Mouse (Mus musculus): ENCODE data around the gene Magi2.

Magi2 gene

DNA sequence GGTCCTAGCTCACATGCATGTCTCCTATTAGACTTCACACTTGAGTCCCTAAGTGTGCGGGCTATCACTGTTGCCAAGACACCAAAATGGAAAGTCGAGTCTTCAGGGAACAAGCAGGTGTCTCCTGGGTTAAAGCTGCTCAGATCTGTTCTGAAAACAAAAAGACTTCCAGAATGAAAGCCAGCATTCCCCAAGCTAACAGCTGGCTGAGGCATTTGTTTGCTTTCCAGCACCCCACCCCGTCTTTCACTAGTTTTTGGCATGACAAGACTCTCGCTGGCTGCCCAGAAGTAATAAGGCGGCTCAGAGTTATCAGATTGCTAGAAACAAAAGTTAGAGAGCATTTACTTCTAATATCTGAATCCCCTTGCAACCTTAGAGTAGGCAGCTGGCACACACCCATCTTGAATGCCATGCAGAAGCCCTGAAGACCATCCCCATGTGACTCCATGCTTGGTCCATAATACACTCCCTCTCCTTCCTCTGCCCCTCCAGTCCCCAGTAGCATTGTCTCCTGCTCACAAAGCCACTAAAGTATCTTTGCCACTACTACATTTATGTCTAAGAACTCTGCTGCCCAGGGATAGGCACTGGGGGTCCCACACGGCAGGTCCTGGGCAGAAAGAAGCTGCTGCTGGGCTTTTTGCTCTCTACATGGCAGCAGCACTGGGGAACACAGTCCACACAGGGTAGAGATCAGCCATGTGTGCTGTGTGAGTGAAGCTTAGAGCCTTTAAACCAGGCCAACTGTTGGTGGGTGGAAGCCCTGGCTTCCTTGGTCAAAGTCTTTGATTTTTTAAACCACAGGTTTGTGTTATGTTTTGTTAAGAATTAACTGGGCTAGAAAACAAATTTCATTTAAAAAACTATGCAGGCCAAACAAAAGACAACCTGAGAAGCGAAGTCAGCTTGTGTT is 1394.0 kb downstream of the Magi2 start:
- DNase-seq, result no peak

DNA sequence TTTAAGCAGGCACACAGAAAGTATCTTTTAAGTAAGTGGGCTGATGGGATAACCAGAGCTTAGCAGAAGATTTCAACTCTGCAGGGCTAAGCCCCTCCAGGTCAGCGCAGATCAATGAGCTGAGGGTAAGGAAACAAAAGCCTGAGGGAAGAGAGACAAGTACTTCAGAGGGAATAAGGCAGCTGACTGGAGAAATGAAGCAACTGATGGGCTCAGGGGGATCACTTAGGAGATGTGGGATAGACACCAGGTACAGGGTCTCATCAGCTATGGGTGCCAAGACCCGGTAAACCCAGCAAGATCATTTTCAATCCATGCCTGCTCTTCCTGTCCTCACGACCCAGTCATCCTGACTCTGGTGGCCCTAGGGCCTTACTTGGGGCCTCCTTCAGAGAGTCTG is 1395.6 kb downstream of the Magi2 start:
- DNase-seq, result no peak

DNA sequence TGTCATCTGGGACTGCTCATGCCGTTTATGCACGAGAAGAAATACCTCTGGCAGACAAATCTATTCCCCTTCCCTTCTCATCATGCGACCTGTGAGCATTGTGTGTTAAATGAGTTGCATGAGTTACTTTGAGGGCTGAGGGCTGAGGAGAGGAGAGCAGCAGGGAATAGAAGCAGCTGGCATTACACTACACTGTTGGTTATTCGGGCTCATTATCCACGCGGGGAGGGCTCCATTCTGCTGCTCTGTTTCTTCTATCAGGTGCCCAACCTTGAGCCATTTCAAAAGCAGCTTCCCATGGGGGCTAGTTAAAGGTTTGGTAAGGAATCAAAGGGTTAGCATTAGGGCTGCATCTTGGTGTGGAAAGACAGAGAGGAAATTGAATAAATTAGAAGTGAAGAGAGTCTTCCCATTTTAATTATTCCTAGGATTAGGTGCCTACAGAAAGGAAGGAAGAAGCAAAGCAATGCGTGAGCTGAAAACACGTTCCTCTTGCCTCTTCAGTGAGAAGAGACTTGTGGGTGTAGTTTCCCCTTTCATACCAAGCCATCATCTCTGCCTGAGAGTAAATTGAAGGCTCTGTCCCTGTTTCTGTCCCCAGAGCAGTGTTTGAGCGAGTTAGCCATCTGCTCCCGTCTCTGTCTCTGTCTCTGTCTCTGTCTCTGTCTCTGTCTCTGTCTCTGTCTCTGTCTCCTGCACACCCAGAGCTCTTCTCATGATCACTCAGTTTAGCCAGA is 1396.2 kb downstream of the Magi2 start:
- DNase-seq, result no peak

DNA sequence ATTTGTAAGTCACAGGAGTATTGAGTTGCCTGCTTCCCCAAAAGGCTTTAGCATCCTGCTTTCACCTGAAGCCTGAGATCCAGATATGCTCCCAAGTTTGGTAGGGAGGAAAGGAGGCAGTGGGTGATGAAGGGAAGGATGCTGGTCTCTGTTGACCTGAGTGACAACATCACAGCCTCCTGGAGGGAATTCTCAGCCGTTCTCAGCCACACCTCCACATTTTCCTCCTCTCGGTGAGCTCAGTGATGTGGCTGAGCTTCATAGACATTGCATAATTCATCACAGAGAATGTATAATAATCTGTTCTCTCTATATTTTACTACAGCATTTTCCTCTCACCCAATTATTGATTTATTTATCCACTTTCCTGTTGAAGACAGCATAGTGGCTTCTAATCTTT is 1398.3 kb downstream of the Magi2 start:
- DNase-seq, result no peak

DNA sequence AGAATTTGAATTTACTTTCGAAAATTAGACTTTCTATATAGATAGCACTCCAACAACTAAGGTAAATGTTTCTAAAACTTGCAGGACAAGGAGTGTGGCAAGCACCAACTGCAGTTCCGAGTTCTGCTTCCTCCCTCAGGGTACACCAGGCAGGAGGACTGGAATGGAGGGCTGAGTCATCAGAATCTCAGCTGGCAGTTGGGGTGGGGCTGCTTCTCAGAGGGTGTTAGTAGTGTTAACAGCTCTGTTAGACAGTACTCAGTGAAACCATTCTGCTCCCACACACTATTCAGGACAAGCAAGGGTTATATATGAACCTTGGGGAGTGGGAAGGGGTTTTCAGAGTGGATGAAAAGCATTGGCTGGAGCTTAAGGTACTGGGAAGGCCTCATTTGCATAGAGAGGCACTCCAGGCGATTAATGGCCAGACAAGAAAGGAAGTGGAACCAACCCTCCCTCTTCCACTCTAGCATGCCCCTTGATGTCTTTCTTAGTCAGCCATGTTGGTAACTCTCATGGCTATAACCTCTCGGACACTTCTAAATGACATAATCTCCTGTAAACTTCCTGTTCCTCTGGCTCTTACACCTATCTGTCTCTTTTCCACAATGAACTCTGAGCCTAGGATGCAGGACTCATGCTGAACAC is 1402.2 kb downstream of the Magi2 start:
- DNase-seq, result no peak

DNA sequence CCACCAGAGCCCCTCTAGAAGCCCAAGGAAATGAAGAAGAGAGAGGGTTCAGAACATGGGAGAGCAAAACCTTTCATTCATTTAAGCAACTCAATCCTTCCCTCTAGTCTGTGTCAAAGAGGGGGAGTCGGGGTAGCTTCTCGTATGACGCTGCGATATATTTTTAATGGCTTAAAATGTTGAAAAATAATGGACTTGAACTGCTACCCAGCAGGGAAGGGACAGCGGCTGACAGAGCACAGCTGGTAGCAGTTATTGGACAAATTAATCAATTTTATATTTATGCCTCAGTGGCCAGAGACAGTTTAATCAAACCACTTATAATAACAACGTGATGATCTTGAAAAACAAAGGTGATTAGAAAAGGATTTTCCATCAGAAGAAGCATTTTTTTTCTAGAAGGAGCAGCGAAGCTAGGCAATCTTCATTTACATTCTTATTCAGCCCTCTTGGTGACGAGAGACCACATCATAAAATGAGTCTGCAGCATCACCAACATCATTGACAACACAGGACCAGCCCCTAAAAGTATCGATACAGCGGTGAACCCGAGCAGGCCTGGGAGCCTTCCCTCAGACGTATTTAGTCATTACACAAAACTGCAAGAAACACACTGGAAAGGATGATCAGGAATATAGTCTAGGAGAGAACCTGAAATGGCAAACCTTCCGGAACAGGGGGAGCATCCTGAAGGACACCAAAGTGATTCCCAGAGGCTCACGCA is 1407.4 kb downstream of the Magi2 start:
- no peak for DNase-seq

DNA sequence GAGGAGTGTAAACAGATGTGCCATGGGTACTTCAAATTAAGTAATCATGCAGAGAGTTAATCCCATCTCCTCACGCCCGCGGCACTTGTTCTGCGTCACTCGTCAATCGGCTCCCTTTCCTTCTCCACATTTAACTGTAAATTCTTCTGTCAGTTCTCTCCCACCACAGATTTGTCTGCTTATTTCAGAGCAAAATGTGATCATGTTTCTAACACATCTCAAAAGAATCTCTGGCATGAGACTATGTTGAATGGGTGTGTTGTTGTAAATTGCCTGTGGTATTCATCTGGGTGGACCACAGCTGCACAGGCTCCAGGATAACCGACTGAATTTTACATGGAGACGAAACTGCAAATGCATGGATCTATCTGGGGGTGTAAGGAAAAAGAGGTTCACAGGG is 1408.0 kb downstream of the Magi2 start:
- DNase-seq, result no peak

DNA sequence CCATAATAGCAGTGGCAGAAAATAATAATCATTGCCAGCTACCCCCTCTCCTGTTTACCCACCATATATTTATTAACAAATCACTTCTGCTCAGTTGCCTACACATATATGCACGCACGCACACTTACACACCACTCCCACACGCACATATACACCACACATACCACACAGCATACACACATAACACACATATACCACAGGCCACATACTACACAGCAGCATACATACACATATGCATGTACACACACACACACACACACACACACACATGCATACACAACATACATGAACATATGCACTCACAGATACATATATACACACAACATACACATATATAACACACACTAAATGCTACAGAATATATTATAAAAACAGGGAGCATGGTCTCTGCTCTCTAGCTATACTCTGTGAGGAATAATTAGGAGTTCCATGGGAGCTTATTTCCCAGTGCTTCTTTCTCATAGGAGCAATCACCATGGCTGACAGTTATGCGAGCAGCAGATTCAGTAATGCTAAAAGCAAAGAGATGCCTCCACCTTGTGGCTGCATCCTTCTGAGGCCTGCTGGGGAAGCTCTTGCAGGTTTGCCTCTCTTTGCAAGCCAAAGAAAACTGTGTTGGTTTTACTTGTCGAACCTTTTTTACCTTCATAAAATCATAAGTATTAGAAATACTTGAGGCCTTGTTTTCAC is 1410.6 kb downstream of the Magi2 start:
- DNase-seq, result peak in 1 of 2 experiments; percentile 36

DNA sequence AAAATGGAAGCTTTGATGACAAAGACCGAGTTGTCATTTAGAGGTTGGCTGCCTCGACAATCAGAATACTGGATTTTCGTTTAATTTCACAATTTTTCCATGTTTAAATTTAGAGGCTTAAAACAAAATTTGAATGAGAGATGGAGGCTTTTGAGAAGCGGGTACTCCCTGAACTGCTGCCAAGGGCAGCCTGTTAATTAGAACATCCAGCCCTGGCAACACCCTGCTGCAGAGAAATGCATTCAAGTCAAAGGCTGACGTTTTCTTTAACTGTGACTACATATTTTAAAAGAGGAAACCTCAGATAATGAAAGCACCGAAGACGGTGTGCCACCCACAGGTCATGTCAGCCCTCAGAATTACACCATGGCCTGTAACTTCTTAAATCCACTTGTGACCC is 1415.4 kb downstream of the Magi2 start:
- DNase-seq, result no peak

DNA sequence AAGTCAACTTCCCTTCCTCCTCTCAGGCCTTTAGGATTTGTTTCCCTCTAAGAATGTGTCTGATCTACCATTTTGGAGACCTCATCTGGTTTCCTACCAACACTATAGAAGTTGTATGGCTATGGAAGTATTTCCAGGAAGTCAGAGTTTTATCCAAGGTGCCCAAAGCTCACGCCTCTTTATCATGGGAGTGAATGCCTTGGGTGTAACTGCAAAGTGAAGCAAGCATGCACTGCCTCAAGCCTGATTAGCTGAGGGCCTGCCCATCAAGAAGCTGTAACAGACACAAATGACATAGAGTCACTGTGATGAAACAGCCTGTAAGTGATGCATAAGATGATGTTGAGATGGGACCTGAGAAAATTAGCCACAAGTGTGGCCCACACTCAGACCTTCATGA is 1416.9 kb downstream of the Magi2 start:
- no peak for DNase-seq

DNA sequence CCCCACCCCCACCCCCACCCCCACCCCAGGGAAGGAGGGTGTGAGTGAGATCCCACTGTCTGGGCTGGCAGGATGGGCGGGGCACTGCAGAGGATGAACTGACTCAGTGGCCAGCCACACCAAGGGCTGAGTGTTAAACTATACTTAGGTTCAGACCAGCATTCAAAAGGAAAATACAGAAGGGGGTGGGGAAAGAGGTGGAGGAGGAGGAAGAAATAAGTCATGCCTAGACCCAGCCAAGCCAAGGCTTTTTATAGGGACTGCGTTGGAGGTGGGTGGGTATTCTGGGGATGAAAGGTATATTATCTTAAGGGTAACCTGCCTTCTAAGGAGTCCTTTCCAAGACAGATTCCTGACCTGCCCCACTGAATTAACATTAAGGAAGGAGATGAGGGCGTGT is 1420.1 kb downstream of the Magi2 start:
- DNase-seq, result no peak

DNA sequence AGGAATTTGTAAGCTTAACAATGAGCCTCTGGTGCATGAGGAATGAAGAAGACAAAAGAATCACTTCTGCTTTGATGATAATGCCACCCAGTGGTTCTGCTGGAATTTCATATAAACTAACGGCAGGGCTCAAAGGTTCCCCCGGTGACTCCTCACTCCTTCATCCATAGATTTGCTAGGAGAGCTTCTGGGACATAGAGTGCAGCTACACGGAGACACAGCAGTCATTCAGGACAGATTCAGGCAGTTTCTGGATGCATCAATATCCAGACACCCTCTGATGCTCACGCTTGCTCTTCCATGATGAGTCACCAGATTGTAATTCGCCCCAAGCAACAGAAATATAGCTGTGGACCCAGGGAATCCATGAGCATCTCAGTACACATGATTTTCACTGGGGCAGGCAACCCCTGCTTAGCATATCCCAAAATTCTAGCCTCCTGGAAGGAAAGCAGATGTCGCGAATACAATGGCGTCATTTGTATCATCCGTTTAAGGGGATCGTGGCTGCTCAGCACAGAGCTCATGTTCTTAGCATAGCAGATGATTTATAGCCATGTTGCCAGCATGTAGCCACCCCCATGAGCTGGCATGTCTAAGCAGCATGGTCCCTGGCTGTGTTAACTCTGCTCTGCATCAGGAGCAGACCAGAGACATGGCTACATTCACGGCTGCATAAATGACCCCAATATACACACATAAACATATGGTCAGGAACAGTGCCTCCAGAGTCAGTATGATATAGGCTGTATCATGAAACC is 1426.8 kb downstream of the Magi2 start:
- peak; percentile 21 to 27 for DNase-seq

DNA sequence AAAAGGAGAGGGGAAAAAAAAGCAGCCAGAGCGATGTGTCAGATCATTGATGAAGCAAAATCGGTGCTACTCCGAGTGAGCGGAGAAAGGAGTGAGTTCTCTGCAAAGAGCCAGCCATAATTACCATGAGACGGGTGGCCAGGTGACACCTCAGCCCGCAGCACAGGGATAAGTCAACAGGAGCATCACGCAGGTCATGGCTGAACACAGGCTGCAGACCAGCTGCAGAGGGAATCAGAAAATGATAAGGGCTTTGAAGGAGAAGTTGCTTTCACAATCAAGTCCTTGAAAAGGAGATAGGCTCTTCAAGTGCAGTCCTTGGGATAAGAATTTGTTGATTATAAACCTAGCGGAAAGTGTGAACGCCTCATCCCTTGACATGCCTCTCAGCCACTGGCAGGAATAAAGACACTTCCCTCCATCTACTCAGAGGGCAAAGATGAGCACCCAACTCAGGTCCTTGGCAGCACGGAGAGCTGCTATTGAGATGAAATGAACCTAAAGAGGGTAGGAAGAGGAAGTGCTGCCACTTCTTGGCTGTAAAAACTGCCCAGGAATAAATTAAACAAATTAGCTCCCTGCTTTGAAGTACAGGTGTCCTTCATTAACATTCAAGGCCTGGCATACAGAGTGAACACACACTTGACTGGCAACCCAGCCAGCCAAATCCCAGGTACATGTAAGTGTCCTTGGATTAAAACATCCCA is 1428.1 kb downstream of the Magi2 start:
- no peak for DNase-seq

DNA sequence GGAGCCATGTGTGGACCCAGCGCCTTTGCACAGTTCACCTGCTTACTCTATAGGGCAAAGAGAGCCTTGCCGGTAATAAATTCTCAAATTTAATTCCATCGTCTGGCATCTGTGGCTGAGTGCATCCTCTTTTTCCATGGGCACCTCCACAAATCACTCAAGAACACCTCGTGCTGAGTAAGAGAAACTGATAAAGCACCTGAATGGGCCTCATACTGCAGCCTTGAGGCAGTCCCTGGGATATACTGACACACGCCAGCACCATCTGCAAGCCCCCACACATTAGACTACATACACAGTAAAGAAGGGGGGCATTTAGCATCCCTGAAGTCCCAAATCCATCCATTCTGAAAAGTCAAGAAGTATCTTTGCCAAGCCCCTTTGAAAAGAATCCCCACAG is 1430.2 kb downstream of the Magi2 start:
- DNase-seq, result no peak

DNA sequence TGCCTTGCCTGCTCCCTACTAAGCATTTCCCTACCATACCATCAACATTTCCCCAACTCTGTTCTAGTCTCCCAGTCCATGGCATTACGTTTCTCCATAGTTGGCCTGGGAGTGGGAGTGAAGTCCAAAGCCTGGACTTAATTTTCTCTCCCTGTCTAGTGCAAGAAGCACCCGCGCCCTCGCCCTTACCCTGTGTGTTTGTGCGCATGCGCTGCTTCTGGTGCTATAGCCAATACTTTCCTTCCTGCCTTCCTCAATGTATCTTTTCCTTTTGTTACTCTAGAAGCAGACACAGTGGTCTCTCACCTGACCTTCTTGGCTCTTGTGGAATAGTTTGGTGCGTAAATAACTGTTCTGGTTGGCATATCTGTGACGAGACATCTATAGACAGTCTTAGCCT is 1440.8 kb downstream of the Magi2 start:
- DNase-seq, result no peak

DNA sequence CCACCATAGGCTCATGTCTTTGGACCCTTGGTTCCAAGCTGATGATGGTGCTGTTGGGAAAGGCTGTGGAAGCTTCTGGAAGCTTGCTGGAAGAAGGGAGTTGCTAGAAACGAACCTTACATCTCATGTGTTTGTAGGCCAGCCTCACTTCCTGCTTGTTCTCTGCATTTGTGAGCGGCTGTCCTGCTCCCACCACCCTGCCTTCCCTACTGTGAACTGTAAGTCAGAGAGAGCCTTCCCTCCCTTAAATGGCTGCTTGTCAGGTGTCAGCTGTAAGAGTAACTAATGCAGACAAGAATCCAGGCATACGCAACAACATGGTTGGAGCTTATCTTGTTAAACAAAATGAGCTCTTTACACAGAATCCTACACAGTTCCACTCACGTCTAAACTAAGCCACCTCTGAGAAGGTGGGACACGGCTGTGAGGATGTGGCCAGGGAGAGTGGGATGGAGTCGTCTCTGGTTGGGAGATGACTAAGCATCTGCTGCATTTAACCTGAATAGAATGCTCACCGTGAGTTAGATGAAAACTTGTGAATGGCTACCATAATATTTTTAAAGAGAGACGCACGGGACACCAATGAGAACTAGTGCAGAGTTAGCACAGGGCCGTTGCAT is 1442.0 kb downstream of the Magi2 start:
- DNase-seq, result no peak

DNA sequence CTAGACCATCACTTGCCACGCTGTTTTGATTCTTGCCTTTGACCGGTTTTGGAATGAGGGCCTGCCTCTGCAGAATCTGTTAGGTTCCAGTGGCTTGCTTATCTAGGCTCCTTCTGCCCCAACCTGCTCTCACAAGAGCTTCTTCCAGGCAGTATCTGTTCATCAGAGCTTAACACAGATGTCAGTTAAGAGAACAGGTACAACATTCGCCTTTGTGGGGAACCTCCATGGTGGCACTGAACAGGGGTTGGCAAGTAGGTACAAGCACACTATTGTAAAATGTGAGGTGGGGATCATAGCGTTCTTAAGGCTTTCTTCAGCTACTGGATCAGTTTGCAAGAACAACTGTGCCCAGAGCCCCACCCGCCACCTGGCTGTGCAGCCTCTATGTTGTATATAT is 1442.6 kb downstream of the Magi2 start:
- DNase-seq, result no peak

DNA sequence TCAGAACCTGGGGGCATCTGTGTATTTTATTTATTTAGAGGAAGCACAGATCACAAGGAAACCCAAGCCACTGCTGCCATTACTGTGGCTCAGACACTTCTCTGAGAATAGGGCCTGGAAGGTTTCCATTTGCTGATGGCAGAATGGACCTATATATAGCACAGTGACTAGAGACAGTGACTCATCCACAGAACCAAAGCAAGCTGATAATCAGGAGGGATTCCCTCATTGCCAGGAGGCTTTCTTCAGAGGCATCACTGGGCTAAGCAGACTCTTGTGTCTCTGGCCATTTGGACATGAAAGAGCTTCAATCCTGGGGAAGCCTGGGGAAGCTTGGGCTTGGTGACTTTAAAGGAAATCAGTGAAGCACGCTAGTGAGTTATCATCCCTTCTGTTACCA is 1445.0 kb downstream of the Magi2 start:
- DNase-seq, result peak; percentile 64 to 74

DNA sequence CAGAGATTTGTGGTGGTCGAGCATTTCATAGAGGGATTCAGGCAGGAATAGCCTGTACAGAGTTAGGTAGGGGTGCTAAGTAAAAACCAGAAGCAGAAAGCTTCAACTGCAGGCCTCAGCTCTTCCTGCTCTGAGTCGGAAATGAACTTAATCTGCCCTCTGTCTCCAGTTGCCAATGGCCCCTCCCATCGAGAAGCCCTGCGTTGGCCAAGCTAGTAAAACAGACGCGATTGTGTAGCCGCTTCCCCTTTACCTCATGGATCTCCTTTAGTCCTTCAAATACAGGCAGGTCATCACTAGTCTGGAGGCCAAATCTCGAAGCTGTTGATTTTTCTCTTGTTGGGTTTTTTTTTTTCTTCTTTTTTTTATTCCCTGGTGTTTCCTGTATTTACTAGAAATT is 1447.7 kb downstream of the Magi2 start:
- DNase-seq, result no peak

DNA sequence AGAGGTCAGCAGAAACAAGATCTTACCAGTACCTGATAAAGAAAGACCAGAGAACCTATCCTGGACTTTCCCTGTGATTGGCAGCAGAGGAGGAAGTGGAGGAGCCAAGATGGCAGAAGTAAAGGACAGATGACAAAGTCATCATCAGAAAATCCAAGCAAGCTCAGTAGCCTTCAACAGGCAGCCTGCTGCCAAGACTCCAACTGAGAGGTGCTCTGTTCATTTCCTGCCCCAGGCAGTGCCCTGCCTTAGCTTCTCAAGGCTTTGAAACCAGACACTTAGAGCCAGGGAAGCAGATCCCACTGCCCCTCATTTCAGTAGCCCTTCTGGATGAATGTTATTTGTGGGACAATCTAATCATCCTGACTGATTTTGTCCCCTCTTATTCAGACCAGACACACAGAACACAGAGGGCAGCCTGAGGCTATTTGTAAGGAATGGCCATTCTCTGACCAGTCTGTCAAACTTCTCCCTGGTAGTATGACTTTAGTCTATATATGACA is 1448.4 kb downstream of the Magi2 start:
- DNase-seq, result peak; percentile 29 to 39
